Mouse (Mus musculus) spleen, adult 2 months (tissue): ENCODE results near the gene Gm20388.

Experiments
- CTCF ChIP-seq: fragments of 200-500 bp; IDR thresholded peaks from 2 replicates; pipeline ENCODE4 v1.5.1; 2011; ENCODE audit warnings: mild to moderate bottlenecking, inconsistent platforms; ENCODE audit not compliant: insufficient read depth, insufficient read length, insufficient replicate concordance; ENCODE audit errors: extremely low read depth
- POLR2A ChIP-seq: fragments of 200-500 bp; IDR thresholded peaks from 2 replicates; pipeline ENCODE4 v1.6.1; 2011; ENCODE audit warnings: low read depth, low read length, inconsistent platforms

DNA sequence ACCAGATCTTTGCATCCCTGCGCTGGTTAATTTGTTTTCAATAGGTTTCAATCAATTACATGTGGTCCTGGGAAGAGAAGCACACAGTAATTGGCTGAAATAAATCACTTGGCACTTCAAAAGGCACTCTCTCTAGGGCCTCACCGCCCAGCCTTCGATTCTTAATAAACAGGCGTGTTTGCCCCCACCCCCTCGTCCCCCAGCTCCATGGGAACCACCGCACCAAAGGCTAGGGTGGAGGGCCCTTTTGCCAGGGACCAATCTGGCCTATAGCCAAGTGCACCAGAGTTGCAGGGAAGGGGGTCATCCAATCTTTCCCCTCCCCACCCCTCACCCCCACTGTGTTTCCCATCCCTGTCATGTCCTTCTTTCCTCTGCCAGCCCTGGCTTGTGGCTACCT lies 537.5 kb downstream of the Gm20388 start:
- TF ChIP-seq CTCF (no peak), POLR2A (no peak)
